Mouse (Mus musculus) E14TG2a.4 (cell line): Measurements from ENCODE around the gene Gdpd5.

Source experiments
- CTCF ChIP-seq: conservative IDR thresholded peaks from 2 replicates; pipeline ENCODE4 v1.5.1; 2014; ENCODE audit warnings: low read length
- NANOG ChIP-seq: IDR thresholded peaks from 2 replicates; pipeline ENCODE4 v1.6.1; 2014; ENCODE audit warnings: borderline replicate concordance, low read length, mixed read lengths

DNA sequence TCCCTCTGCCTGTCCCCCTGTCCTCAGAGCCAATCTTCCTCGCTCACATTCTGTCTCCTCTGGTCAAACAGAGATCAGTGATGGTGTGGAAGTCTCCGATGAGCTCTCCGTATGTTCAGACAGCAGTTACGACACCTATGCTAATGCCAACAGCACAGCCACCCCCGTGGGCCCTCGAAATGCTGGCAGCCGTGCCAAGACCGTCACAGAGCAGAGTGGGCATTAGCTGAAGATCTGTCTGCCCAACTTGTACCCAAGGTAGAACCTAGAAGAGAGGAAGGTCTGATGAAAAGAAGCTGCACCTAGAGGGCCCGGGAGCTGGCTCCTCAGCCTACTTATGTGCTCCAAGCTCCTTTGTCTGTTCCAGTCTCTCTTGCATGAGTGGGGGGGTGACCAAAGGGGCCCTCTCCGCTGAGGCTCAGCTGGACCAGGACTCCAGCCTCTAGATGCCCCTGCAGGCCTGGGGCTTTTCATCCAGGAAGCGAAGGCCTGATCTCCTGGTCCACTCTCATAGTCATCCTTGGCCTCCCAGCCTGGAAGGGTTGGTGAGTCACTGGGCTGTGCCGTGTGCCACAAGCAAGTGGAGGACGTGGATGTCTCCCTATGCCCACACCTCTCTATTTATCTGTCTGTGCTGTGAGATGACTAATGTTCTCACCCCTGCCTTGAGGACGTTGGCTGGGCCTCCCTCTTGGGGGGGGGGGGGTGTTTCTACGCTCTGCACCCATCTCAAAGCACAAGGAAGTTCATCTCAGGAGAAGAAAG is 78.9 kb downstream of the Gdpd5 start:
- TF ChIP-seq CTCF (no peak), NANOG (no peak)
